Mouse (Mus musculus): Measurements from ENCODE around the gene Hesx1.
A peak's percentile ranks its signal among the peaks of the same experiment; 100 is the strongest.
"Not testable (repeated sequence)": the region's sequence is repeated elsewhere in the genome, so short reads cannot be mapped to it uniquely, and the experiment has no call there.

The Hesx1 gene

DNA sequence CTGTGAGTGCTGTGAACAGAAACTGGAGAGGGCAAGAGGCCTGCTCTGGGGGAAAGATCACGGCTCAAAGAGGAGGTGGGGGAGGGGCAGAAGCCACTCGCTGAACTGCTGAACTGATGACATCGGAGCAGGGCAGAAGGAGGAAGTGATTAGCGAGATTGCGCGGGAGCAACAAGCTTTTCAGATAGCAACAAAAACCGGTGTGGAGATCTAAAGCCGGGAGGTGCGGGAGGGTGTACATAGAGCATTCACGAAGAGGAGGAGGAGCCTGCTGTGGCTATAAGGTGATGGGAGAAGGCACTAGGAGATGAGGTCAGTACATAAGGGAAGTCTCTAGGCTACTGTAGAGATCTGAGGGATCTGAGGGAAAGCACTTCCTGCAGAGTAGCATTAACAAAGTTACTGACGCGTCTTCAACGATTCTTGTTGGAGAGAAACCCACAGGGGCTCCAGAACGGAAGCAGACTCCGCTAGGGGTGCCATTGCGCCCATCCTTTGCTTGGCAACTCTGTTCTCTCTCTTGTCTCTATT, at the start of gene Hesx1:
Hesx1 (plus strand) TSS at position 206 of the 531 bp plus-strand sequence.
- peak; percentile 40 for DNase-seq (ENCODE audit: low spot score)

DNA sequence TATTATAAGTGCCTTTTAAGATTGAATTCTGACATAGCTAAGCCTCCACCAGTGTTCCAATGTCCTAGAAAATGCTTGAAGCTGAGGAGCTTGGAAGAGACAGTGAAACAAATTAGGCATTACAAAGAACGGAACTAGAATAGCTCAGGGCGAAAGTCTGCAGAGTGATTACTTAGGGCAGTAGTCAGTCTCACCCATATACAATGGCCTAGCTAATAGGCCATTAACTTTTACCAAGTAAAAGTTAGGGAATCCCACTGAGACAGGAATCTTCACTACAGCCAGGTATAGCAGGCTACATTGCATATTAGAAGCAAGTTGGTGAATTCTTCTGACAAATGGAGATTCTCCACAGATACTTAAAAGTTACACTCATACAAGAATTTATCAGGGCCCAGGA, 38.1 kb upstream of the Hesx1 start:
- DNase-seq (ENCODE audit: low spot score) = not testable (repeated sequence)

DNA sequence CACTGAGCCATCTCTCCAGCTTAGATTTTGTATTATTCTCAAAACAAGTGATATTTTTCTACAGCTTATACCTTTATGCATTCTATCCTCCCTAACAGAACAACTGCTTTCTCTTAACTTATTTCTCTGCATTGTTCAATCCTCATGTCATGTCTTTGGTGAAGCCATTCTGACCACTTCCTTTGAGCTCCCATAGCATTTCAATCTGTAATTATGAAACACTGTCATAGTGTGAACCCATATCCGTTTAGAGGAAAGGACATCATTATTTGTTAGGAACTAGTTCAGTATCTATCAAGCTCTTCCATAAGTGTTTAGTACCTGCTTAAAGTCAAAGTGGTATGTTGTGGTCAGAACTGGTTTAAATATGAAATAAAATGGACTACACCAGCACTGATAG, 33.7 kb upstream of the Hesx1 start:
- DNase-seq (ENCODE audit: low spot score) = no peak

DNA sequence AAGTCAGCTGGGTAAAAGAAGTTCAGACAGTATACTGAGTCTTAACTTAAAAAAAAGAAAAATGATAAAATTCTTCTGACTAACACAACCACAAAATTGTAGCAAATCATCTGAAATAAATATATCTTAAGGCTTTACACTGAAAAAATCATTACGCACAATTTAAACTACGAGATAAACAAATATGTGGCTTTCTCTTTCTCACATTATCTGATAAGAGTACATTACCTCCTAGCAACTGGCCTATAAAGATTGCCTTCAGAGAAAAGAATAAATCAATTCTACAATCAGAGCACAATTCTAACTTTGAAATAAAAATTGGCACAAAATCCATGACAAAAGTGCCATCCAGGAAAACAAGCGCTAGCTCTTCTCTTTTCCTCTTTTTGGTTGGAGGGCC, 25.1 kb upstream of the Hesx1 start:
- no peak for DNase-seq (ENCODE audit: low spot score)

DNA sequence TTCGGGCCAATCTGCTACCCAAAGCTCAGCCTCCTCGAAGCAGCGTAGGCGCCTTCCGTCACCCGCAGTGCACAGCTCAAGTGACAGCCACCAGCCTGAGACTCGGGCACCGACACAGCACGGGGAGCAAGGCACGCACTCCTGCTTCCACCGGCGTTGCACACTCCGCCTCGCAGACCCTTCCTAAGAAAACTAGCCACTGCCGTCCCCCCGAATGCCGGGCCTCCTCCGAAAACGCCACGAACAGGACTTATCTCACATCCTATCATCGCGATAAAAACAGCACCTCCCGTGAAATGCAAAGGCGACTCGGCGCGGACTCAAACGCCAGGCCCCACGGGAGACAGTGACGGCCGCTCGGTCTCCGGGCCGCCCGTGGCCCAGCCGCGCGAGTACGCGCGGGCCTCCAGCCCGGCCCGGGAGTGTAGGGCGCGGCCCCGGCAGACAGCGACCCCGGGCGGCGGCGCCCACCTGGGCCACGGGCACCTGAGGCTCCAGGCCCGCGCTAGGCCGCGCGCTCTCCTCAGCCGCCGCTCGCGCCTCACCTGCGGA, 24.3 kb upstream of the Hesx1 start:
- DNase-seq (ENCODE audit: low spot score) = no peak

DNA sequence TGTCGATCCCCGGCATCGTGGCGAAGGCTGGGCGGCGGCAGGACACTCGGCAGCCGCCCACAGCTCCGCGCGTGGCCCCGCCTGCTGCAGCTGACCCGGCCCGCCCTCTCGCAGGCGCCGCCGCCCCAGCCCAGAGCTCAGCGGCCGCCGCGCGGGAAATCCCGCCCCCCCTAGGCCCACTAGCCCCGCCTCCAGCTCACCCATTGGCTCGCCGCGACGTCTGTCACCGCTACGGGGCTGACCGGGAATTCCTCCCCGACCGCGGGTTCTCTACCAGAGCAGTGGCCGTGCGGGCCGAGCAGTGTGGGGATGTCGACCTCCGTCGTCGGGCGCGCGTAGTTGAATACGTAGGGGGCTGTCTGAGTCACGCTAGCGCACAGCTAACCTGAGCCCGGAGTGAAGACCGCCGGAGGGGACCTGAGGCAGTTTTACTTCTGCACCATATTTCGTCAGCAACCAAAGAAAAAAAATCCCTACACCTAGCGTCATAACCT, 23.7 kb upstream of the Hesx1 start:
- DNase-seq (ENCODE audit: low spot score) = peak; percentile 98

DNA sequence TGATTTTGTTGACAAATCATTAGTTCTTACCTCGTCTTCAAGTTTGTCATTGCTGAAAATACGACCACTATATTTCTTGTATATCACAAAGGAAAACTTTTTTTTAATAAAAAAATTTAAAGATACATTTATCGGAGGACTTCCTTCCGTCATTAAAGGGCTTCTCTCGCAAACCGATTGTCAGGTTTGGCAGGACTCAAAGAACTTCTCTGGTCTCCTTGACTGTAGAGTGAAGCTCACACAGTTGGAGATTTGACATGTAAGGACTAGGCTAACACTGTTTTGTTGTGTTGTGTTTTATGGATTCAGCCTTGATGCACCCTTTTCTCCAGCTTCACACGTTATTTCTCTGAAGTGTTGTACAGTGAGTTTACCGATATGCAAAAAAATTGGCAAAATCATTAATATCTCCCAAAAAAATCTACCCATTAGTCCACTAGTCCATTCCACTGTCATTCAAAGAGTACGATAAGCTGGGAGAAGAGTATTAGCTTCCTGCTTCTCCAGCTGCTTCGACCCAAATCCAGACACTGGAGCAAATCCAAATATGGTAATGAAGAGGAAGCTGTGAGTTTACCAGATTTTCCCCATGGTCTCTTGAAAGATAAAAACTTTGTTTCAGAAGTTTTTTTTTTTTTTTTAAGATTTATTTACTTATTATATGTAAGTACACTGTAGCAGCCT, 23.0 kb upstream of the Hesx1 start, which contains the start of gene Appl1:
Appl1 (minus strand) TSS at position 127 of the 684 bp plus-strand sequence.
- DNase-seq (ENCODE audit: low spot score) = no peak

DNA sequence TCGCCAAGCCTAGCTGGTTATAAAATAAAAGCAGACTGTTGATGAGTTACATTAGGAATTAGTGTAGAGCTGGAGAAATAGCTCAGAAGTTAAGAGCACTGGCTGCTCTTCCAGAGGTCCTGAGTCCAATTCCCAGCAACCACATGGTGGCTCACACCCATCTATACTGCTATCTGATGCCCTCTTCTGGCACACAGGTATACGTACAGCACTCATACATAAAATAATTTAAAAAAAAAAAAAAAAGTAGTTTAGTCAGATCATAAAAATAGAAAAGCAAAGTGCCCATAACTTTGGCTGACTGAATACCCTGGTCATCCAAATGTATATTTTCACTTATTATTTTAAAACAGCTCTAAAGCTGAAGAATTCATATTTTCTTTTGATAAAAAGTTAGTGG, 21.1 kb upstream of the Hesx1 start:
- no peak for DNase-seq (ENCODE audit: low spot score)

DNA sequence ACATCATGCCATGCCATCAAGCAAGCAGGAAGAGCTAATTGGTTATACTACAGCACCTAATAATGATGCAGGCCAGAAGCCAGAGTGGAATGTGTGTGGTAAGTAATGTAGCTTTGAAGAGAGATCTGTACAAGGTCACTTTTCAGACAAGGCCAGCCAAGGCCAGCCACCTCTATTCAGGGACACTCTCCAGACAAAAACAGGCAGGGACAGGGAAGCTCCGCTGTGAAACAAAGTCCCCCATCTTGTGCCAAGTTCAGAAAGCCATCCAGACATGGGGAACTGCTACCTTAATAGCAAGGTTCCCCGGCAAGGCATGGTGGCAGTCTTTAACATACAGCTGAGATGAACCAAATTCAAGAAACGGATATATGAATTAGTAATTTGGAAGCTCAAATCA, 18.7 kb upstream of the Hesx1 start:
- peak; percentile 27 for DNase-seq (ENCODE audit: low spot score)

DNA sequence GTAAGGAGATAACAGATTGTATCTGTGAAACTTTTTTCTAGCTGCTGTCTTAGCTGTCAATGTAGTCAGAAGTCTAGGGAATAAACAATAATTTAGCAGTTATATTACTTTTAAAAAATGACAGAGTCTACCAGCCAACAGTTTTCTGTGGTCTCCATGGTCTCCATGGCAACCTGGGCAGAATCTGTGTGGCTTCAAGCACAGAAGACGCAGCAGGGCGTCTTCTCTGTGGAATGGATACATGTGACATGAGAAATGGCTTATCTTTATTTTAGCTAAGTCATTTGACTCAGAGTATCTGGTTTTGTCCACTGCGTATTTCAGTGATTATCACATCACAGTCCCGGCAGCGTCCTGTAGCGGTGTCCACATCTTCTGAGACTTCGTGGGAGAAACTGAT, 18.0 kb upstream of the Hesx1 start:
- DNase-seq (ENCODE audit: low spot score) = no peak

DNA sequence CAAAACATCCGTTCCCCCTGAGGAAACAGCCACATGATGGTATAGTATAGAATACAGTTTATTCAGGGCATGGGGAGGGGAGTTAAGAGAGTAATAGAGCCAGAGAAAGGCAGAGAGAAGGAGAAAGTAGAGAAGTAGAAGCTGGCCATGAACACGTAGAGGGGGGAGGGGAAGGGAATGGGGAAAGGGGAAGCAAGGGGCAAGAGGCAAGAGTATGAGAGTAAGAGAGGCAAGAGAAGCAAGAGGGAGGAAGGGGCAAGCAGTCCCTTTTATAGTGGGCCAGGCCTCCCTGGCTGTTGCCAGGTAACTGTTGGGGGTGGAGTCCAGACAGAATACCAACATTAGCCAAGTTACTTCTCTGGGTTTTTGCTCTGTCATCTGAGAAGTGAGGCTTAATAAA, 16.7 kb upstream of the Hesx1 start:
- DNase-seq (ENCODE audit: low spot score) = no peak

DNA sequence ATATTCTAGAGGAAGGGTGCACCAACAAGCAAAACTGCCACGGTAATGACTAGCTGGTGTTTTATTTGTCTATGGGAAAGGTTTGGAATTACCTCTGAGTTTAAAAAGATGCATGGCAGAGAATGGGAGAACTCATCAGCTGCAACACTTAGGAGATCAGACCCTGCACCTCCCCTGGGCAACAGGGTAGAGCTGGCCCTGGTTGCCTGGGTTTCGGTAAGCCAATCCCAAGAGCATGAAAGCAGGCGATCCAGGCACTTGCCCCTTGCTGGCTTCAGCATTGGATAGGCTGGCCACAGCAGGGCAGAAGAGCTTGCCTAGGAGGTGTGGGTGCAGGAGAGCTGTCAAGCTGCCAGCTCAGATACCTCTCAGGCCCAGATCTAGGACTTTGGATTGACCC, 14.4 kb upstream of the Hesx1 start:
- DNase-seq (ENCODE audit: low spot score) = no peak

DNA sequence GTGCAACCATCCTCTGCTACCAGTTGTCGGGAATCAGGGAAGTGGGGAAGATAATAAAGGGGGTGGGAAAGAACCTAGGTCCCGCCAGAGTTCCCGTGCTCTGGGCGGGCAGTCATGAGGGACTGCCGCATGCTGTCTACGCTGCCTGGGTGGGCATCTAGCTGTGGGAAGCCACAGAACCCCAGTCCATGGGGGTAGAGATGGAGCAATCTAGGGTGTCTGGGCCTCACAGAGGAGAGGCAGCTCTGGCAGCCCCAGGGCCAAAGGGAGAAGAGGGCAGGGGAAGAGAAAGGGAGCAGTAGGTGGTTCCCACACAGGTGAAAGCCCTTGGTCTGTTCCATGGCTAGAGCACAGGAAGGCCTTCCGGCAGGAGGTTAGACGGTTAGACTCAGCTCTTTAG, 13.2 kb upstream of the Hesx1 start:
- DNase-seq (ENCODE audit: low spot score) = no peak

DNA sequence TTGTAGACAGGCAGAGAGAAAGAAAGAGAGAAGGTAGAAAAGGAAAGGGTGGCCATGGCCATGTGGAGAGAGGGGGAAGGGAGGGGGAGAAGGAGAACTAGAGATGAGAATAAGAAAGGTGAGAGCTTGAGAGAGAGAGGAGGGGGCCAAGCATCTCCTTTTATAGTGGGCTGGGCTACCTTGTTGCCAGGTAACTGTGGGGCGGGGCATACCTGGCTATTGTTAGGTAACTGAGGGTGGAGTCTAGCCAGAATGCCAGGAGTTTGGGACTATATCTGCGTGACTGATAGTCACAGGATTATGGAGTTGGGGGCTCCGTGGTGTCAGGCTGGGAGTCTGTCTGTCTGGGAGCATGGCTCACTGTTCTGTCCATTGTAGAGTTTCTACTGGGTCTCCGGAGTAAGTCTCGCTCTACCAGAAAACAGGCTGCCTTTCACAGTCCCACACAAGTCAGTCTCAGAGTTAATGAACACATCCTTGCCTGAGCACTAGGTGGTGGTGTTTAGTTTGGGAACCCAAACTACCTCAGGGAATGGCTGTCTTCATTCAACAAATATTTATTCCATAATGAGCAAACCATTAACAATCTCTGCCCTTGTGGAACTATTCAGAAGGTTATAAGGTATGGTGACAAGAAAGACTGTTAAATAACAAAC, 12.6 kb upstream of the Hesx1 start:
- DNase-seq (ENCODE audit: low spot score) = no peak

DNA sequence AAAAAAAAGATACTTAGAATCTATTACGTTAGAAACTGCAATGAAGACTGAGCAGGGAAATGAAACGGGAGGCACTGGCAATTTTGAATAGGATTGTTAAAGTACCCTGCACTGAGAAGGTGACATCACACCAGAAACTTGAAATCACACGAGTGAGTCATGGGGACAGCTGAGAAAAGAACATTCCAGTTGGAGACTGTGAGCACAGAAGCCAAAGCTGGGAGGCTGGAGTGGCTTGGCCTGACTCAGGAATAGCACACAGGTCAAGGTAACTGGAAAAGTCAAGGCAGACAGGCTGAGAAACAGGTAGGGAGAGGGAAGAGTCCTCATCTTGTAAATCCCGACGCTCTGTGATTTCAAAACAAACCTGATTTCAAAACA, 12.1 kb upstream of the Hesx1 start:
- no peak for DNase-seq (ENCODE audit: low spot score)

DNA sequence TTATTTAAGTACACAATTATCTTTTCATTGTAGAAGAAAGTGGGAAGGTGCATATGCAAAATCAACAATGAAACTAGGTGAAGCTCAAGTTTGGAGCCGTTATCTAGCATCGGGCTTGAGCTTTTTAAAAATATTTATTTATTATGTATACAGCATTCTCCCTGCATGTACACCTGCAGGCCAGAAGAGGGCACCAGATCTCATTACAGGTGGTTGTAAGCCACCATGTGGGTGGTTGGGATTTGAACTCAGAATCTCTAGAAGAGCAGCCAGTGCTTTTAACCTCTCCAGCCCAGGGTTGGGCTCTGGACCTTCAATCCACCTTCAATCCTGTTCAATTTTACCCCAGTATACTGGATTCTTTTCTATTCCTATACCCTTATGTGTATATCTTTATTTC, 5.5 kb upstream of the Hesx1 start:
- no peak for DNase-seq (ENCODE audit: low spot score)

DNA sequence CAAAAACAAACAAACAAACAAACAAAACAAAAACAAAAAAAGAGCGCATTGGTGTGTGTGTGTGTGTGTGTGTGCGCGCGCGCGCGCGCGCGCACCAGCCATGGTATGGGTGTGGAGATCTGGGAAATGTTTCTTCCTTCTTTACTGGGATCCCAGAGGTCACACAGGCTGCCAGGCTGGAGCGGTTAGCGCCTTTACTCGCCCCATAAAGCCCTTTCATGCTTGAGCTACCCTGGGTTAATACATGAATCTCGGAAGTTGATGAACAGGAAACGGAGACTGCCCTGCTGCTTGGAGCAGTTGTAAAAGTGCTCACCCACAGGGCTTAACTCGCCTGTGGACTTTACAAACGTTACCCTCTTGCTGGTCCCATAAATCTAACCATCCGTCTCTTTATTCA, 2.6 kb upstream of the Hesx1 start:
- DNase-seq (ENCODE audit: low spot score) = no peak

DNA sequence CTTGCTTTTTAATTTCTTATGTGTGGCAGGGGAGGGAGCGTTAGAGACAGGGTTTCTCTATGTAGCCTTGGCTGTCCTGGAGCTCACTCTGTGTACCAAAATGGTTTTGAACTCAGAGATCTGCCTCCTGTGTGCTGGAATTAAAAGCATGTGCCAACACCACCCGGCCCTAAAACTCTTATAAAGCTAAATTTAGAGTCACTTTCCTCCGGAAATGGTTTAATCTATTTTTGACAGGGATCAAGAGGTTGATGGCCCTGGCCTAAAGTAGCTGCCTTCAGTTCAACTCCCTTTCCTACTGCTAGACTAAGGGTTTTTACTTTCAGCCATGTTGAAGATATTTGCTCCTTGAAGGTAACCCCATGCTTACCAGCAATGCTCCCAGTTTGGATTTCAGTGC, 789 bp upstream of the Hesx1 start:
- no peak for DNase-seq (ENCODE audit: low spot score)

DNA sequence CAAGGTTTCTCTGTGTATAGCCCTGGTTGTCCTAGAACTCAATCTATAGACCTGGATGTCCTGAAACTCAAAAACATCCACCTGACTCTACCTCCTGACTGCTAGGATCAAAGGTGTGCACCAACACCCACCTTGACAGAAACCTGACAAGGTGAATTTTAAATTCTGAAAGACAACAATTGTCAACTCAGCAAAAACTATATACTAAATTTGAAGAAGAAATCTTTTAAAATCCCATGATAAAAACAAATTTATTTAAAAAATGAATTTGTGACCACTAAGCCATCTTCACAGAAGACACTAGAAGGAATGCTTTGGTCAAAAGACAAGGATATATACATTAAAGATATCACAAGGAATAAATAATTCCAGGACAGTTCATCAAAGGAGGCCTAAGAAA, 2.0 kb downstream of the Hesx1 start:
- no peak for DNase-seq (ENCODE audit: low spot score)

DNA sequence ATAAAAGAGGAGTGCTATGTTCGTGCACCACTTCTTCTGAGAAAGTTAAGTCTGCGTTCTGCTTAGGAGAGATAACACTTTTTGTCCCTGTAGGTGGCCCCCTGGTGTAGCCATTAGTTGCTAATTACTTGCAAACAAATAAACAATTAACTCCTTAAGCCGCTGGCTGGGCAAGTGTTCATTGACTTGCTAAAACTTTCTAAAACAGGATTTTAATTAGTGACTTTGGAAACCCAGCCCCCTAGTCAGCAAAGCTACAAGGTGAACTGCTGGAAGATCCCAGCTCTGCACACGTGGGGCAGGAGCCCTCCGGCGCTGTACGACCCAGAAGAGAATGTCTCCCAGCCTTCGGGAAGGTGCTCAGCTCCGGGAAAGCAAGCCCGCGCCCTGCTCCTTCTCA, 6.2 kb downstream of the Hesx1 start:
- no peak for DNase-seq (ENCODE audit: low spot score)

DNA sequence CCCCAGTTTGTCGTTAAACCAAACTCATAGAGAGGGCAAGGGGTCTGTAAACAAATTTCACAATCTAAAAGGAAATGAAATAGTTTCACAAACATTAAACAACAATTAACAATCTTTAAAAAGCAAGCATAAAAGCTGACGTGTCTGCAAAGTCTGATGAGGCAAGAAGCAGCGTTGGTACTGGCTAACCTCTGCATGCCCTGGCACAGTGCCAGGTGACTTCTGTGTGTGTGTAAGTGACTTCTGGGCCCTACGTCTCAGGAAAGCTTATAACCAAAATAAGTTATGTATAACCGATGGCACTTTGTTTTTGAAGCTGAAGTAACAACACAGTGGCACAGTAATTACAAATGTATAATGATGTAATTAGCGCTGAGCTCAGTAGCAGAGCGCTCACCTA, 10.7 kb downstream of the Hesx1 start:
- no peak for DNase-seq (ENCODE audit: low spot score)

DNA sequence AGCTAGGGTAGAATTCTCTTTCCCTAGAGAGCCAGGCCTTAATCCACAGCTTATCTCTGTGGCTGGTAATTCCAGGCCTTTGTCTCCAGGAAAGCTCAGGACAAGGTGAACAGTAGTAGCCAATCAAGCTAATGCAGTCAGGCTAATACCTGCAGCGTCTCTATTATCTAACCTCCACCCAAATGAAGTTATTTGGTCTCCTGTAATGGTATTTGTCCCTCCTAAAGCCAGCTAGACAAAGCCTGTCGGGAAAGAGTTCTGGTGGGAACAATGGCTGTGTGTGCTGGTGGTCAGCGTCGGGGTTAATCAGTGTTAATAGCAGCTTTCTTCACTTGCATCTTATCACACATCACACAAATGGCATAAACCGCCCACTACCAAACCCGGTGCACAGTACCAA, 11.7 kb downstream of the Hesx1 start:
- no peak for DNase-seq (ENCODE audit: low spot score)

DNA sequence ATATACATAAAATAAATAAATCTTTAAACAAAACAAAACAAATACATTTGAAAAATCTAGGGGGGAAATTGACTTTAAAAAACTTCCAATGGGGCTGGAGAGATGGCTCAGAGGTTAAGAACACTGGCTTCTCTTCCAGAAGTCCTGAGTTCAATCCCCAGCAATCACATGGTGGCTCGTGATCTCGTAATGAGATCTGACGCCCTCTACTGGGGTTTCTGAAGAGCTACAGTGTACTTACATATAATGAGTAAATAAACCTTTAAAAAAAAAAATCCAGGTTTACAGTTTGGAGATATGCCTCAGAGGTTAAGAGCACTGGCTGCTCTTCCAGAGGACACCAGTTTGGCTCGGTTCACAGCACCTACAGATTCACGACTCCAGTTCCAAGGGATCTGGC, 17.3 kb downstream of the Hesx1 start:
- no peak for DNase-seq (ENCODE audit: low spot score)

Measured in ovary, postnatal 36 days (tissue).